Mouse (Mus musculus) bone marrow, adult 2 months (tissue): ENCODE measurements around the gene Rcan2.

Experiments
- CTCF ChIP-seq: fragments of 200-500 bp; IDR thresholded peaks from 2 replicates; pipeline ENCODE4 v1.5.1; 2011; ENCODE audit warnings: low read length, control low read depth; ENCODE audit not compliant: control insufficient read depth, insufficient read depth
- POLR2A ChIP-seq: fragments of 200-500 bp; IDR thresholded peaks from 2 replicates; pipeline ENCODE4 v1.6.1; 2011; ENCODE audit warnings: low read depth, mild to moderate bottlenecking, control low read depth, low read length, borderline replicate concordance; ENCODE audit not compliant: control insufficient read depth

DNA sequence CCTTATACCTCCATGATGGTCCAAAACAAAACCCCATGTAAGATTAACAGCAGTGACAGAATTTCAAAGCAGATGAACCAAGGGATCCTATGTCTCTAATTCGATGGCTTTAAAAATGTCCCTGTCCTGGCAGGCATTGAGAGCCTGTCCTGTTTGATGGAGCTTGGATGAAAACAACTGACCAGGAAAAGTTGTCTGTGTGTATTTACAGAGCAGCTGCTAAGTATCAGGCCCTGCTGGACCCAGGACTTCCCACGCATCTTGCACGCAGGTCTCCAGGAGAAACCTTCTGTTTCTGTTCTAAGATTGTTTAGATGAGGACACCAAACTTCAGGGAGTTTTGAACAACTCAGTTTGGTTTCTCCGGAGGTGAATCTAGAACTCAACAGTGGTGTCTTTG, 14.2 kb downstream of the Rcan2 start:
- TF ChIP-seq CTCF (no peak), POLR2A (no peak)
